Mouse (Mus musculus) layer of hippocampus, adult 9-11 months (tissue): ENCODE data around the gene 2010111I01Rik.
"Not testable (repeated sequence)": the region's sequence is repeated elsewhere in the genome, so short reads cannot be mapped to it uniquely, and the experiment has no call there.

ENCODE experiments used
- DNase-seq: peaks from one replicate; pipeline ENCODE4 v3.0.0; 2022

2010111I01Rik gene

GRCm38 (mm10) chr13:63223026-63223770, 258.5 kb downstream of the 2010111I01Rik start:
- DNase-seq: no peak

- DNase-seq: no peak
Observed at GRCm38 (mm10) chr13:63225796-63226583, 261.3 kb downstream of the 2010111I01Rik start.

GRCm38 (mm10) chr13:63227785-63228184, 263.1 kb downstream of the 2010111I01Rik start:
- no peak for DNase-seq

GRCm38 (mm10) chr13:63230955-63231701, 266.4 kb downstream of the 2010111I01Rik start:
- no peak for DNase-seq

- no peak for DNase-seq
Observed at GRCm38 (mm10) chr13:63231702-63232070, 267.0 kb downstream of the 2010111I01Rik start.

GRCm38 (mm10) chr13:63232558-63232957, 267.9 kb downstream of the 2010111I01Rik start:
- DNase-seq: no peak

- not testable (repeated sequence) for DNase-seq
Observed at GRCm38 (mm10) chr13:63234520-63234919, 269.8 kb downstream of the 2010111I01Rik start.

- no peak for DNase-seq
Observed at GRCm38 (mm10) chr13:63235551-63235950, 270.9 kb downstream of the 2010111I01Rik start.

- DNase-seq: no peak
Observed at GRCm38 (mm10) chr13:63236159-63236893, 271.6 kb downstream of the 2010111I01Rik start.

GRCm38 (mm10) chr13:63238045-63238444, 273.4 kb downstream of the 2010111I01Rik start:
- DNase-seq: no peak

- no peak for DNase-seq
Observed at GRCm38 (mm10) chr13:63239301-63239804, 274.7 kb downstream of the 2010111I01Rik start.

GRCm38 (mm10) chr13:63239877-63240671, 275.4 kb downstream of the 2010111I01Rik start:
- DNase-seq: peak; percentile 58

- DNase-seq: peak; percentile 56
Observed at GRCm38 (mm10) chr13:63240835-63241234, 276.1 kb downstream of the 2010111I01Rik start.

- DNase-seq: no peak
Observed at GRCm38 (mm10) chr13:63241665-63242064, 277.0 kb downstream of the 2010111I01Rik start.

- DNase-seq: no peak
Observed at GRCm38 (mm10) chr13:63242401-63243192, 277.9 kb downstream of the 2010111I01Rik start.

GRCm38 (mm10) chr13:63243586-63243985, 278.9 kb downstream of the 2010111I01Rik start:
- no peak for DNase-seq

- no peak for DNase-seq
Observed at GRCm38 (mm10) chr13:63244425-63244824, 279.7 kb downstream of the 2010111I01Rik start.

- no peak for DNase-seq
Observed at GRCm38 (mm10) chr13:63245218-63245617, 280.5 kb downstream of the 2010111I01Rik start.

- DNase-seq: no peak
Observed at GRCm38 (mm10) chr13:63245812-63246211, 281.1 kb downstream of the 2010111I01Rik start.

GRCm38 (mm10) chr13:63246332-63246940, 281.7 kb downstream of the 2010111I01Rik start:
- DNase-seq: no peak
